Mouse (Mus musculus) heart, postnatal 36 days (tissue): ENCODE results near the gene Tnfrsf4. TPM values are rescaled to one million over a fixed set of nuclear protein-coding genes. Genes with fewer than 3 reads are reported as not detected.

Experiments
- DNase-seq, 2 experiments: peaks; one replicate each; pipeline ENCODE4 v3.0.0; 2021 to 2022
- intact Hi-C: fragments of 180-260 bp; cut with DNase I; formaldehyde crosslinking; loops from one replicate; pipeline ENCODE4 v1.15.1; 2025
- total RNA-seq, 2 experiments: library from RNA; stranded (reverse); gene quantifications; 2 replicates each; pipeline ENCODE4 v1.2.3; 2021

Gene Tnfrsf4
- under 1 TPM; 0.27 to 0.39 TPM for total RNA-seq

DNA sequence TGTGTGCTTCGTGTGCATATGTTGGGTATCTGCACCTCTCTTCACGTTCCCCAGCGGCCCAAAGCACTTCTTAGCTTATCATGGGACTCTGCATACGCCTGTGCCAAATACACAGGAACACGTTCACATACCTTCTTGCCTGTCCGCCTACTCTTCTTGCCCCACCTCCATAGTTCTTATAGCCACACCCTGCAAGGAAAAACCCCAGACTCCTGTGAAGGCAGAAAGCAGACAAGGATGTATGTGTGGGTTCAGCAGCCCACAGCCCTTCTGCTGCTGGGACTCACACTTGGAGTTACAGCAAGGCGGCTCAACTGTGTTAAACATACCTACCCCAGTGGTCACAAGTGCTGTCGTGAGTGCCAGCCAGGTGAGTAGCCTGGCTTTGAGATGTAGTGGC lies at the start of gene Tnfrsf4:
Gene Tnfrsf4, plus strand, starts transcription at position 207 of the 400 bp plus-strand sequence.
- no peak for DNase-seq
- intact Hi-C loops, result no loop called here

DNA sequence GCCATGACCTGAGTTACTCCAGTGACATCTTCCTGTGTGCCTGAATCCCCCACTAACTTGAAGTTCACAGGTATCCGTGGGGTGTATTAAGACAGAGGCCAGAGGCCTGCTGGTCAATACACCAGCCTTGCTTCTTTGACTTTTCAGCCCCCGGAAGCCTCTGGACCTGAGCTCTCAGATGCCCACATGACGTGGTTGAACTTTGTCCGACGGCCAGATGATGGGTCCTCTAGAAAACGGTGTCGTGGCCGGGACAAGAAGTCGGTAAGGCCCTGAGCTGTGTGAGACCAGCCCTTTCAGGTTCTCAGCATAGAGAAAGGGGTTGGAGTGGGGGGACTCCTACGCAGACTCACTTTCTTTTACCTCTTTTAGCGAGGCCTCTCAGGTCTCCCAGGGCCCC lies 49.2 kb upstream of the Tnfrsf4 start:
- intact Hi-C loops, result loop anchor here (5.0 kb wide), 1 partner anchor 68 kb away; no protein-coding TSS in a partner anchor
- no peak for DNase-seq

DNA sequence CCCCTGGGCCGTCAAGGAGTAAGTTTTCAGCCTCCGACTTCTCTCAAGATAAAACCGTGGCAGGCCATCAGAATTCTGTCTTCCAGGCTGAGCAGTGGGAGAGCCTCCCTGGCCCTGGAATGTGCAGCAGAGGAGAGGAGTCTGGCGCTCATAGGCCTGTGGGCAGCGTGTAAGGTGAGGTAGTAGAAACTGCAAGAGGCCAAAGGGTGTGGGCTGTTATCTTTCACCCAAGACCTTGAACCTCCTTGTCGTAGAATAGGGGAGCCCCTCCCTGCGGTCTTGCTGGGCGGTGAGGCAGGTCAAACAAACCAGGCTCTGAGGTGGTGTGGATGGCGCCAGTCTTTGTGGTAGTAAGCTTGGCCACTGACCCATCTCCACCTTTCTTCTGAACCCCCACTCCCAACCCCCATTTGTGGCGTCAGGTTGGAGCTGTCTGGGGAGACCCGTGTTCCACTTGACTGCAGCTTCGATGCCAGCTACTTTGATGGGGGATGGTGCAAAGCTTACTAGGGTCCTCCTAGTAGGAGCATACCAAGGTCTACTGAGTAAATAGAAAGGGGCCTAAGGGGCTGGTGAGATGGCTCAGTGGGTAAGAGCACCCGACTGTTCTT lies 44.5 kb upstream of the Tnfrsf4 start:
- no peak for DNase-seq
- intact Hi-C loops, result no loop called here

DNA sequence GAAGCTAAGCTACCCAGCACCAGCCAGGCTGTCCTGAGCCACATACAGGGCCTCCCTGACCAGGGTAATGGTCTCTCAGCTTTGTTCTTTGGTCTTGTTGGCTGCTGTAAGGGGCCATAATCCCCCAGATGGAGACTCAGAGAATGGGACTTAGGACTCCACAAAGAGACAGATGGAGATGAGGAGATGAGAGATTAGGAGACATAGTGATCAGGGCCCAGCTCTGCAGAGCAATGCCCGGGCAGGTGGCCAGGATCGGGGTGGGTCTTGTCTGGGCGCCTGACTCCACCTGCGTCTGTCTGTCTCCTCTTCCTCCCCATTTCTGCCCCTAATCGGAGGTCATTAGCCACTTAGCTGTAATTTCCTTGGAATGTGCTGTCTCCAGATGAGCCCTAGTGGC lies 43.4 kb upstream of the Tnfrsf4 start:
- DNase-seq, result no peak
- intact Hi-C loops, result no loop called here

DNA sequence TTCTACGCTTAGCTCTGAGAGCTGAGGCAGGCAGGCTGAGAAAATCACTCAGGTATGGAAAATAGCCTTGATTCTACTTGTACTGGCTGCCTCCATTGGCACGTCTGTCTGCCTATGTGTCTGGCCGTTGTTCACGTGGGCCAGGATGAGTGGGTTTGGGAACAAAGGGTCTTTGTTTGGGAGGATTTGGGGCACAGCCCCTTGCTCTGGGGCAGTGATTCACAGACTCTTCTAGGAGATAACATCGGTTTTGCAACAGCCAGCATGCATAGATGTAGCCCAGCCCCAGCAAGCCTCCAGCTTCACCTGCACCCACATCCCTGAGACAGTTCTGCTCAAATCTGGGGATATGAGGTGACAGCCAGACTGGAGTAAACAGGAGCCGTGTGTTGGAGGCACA lies 41.0 kb upstream of the Tnfrsf4 start:
- intact Hi-C loops, result no loop called here
- DNase-seq, result no peak

DNA sequence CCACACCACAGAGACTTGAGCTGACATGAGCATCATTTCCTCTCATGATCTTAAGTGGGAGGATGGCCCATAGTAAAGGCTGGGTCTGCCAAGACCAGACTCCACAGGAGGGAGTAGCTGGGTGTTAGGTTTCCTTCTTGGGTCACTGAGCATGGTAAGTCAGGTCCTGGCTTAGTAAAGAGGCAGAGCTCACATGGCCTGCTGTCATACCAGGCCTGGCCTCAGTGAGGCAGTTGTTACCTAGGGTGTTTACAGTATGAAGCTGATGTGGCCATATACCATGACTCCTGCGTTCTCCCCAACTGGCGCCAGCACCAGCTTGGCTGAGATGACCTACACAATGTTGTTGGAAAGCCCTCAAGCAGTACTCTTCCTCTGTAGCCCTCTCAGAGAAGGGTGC lies 40.4 kb upstream of the Tnfrsf4 start:
- intact Hi-C loops, result no loop called here
- no peak for DNase-seq

DNA sequence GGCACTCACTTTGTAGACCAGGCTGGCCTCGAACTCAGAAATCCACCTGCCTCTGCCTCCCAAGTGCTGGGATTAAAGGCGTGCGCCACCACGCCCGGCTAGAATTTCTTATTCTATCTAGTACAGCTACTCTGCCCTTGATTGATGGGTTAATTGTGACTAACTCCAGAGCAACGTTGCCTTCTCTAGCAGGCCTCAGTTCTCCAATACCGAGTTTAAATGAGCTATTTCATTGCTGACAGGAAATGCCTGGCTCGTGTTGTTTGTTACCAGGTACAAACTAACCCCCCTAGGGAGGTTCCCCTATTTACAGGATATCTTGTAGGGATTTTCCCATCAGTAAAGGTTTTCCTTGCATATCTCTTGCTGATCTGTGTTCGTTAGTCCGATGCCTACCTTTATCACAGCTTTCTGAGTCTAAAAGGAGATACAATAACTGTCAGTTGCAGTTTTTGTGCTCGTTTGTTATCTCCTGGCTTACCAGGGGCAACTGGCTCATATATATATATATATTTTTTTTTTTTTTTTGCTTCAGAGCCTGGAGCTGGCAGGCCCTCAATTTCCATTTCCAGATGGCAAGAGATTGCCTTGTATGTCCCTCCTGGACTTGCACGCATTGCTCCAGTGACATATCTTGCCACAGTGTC lies 32.1 kb upstream of the Tnfrsf4 start:
- intact Hi-C loops, result no loop called here
- no peak for DNase-seq

DNA sequence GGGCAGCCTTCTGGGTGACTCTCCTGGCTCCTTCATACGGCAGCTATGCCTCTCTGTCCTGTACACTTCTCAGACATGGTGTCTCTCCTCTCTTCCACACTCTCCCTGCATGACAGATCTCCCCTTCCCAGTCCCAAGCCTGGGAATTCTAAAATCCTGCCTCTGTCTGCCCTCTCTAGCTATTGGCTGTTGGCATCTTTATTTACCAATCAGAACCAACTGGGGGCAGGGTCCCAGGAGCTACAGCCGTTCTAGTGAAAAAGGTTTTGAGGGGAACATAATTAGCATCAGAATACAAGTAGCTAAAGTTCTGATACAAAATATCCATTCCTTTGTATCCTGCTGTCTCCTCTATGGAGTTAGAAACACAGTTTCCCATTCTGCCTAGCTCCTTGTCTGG lies 29.9 kb upstream of the Tnfrsf4 start:
- no peak for DNase-seq
- intact Hi-C loops, result no loop called here

DNA sequence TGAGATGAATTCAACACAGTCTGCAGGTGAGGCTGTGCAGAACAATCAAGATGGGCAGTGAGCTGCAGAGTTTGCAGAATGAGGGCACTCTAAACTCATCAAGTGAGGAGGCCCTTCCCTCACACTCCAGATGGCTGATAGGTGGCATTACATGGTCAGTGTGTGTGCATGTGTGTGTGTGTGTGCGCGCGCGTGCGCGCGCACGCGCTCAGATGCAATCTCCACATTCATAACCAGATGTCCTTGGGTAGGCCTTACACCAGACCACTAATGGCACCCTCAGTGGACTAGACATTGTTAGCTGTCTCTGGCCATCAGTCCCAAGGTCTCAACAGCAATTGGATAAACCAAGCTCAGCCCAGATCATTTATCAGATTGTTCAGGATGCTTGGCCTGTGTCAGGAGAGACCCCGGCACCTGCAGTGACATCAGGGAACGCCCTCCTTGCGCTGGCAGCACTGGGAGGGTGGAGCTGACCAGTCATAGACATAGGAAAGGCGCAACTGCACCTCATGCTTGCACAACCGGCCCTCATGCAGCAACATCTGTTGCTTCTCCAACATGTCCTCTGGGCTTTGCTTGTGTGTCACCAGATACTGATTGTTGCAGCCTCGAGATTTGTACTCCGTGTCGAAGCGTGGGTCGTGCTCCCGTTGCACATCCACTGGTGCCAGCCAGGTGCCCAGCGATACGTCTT lies 22.3 kb upstream of the Tnfrsf4 start:
- DNase-seq, result no peak
- intact Hi-C loops, result loop anchor here (1.0 to 5.0 kb wide), 2 partner anchors 29 to 99 kb away; partner anchors contain the start of genes Acap3, C1qtnf12 and Pusl1

DNA sequence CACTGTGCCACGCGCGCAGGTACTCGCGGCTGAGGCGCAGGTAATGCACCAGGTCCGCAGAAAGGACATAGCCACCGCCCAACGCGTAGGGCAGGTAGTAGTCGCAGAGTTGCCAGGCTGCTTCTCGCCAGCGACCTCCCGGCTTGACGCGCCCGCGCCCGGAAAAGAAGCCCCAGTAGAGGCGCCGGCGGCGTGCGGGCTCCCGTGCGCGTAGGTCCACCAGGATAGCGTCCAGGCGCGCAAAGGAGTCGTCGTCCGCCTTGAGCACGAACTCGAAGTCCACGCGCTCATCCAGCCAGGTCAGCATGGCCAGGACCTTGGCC lies 21.8 kb upstream of the Tnfrsf4 start:
- intact Hi-C loops, result loop anchor here (1.0 to 5.0 kb wide), 4 partner anchors 30 to 119 kb away; partner anchors contain the start of genes Acap3, C1qtnf12 and Pusl1
- DNase-seq, result peak in 1 of 2 experiments; percentile 6

DNA sequence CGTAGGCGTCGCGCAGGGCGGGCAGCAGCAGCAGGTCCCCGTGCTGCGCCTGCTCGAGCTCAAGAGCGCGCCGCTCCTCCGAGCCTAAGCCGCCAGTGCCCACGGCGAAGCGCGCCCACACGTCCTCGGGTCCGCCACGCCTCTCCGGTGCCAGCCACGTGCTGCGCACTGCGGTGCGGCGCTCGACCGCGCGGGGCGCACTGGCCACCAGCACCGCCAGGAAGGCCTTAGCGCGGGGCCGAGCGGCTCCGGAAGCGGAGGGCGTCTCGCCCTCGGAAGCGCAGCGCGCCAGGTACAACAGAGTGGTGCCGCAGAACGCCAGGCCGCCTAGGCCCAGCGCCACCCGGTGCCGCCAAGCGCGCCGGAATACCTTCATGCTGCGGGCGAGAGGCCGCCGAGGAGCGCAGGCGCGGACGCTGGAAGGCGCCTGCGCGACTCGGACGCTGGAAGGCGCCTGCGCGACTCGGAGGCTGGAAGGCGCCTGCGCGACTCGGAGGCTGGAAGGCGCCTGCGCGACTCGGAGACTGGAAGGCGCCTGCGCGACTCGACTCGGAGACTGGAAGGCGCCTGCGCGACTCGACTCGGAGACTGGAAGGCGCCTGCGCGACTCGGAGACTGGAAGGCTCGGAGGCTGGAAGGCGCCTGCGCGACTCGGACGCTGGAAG lies 21.3 kb upstream of the Tnfrsf4 start, which contains the start of the genes B3galt6 and Sdf4:
Gene B3galt6, minus strand, starts transcription at position 409 of the 665 bp plus-strand sequence.
Gene Sdf4, plus strand, starts transcription at position 632 of the 665 bp plus-strand sequence.
- DNase-seq, result peak; percentile 82 to 94
- intact Hi-C loops, result loop anchor here (2.0 to 5.0 kb wide), 3 partner anchors 40 to 118 kb away; partner anchors contain the start of genes Acap3 and Pusl1

DNA sequence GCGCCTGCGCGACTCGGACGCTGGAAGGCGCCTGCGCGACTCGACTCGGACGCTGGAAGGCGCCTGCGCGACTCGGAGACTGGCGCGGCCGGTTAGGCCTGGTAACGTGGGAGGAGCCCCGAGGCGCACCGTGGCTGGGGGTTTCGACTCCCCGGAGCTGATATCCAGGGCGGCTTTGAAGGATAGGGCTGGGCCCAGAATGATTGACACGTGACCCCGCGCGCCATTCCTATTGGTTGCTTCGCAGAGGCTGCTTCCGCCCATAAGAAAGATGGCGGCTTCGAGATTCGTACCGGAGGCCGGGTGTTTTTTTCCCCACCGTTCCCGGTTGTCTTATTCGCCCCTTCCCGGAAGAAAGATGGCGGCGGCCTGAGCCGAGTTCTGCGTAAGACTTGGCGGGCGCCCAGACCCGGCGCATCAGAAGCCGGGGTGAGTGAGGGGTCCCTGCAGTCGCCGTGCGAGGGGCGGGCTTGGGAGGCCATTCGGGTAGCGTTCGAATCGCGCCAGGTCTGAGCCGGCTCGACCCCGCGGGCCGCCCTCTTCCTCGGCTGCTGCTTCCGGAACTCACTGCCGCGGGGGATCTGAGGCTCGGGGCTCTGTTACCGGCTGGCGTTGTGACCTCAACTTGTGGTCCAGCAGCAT lies 20.6 kb upstream of the Tnfrsf4 start:
- peak; percentile 99 to 100 for DNase-seq
- intact Hi-C loops, result loop anchor here (2.0 to 5.0 kb wide), 3 partner anchors 40 to 118 kb away; partner anchors contain the start of genes Acap3 and Pusl1

DNA sequence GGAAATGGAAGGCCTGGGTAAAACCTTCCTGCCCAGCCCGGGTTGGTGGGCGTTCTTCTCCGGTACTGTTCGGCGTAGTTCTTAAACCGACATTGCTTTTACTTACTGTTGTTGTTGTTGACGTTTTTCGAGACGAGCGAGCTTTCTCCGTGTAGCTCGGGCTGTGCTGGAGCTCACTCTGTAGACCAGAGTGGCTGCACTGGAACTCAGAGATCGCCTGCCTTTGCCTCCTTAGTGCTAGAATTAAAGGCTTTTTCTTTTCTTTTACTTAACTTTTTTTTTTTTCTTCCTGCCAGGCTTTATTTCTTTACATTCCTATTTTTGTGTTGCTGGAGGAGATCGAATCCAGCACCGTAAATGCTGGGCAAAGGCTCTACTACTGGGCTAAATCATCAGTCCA lies 20.0 kb upstream of the Tnfrsf4 start:
- DNase-seq, result no peak
- intact Hi-C loops, result loop anchor here (2.0 to 5.0 kb wide), 3 partner anchors 39 to 117 kb away; partner anchors contain the start of genes Acap3 and Pusl1

DNA sequence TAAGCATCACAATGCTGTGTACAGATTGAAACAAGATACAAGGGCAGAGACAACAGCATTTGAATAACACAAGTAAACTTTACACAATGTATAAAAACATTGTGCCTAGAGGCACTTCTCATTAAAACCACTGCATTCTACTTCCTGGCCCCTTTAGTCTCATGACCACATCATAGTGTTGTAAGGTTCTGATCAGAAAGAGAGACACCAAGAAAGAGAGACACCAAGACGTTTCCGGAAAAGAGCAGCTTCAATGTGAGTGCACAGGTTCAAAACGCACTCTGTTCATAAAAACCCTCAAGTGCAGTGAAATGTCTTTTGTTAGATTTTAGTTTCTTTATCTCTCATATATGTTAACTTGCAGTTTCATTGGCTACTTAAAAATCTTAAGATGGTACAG lies 9.5 kb upstream of the Tnfrsf4 start:
- intact Hi-C loops, result no loop called here
- no peak for DNase-seq

DNA sequence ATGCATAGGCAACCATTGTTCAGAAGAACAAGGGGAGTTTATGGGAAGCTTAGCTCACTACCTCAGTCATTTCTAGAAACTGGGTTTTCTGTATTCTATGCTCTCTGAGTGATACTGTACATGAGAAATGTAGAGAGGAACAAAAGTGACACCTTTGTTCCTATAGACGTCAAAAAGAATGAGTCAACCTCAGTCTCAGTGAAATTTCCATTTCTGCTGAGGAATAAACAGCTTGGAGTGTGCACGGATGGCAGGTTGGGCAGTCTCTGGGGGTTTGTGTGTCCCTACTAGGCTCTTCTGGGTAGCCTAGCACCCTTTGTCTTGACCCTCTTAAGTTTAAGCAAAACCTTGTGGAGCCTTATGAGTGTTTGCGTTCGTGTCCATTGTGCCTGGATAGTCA lies 5.3 kb upstream of the Tnfrsf4 start:
- intact Hi-C loops, result no loop called here
- no peak for DNase-seq

DNA sequence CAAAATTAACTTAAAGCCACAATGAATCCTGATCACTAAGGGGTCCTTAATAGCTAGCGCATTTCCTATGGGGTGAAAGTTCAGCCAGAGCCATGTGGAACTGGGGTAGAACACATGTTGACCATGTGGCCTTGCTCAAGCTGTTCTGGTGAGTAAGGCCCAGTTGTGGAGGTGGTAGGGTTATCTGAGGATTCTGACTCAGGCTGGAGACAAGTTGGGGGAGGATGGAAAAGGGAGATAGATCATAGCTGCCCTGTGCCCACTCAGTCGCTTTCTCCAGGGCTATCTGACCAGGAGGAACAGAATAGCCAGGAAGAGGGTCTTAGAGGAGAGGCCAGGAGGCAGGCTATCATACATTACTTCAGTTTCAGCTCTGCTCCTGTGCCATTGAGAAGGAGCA lies 793 bp downstream of the Tnfrsf4 start:
- intact Hi-C loops, result no loop called here
- DNase-seq, result no peak

DNA sequence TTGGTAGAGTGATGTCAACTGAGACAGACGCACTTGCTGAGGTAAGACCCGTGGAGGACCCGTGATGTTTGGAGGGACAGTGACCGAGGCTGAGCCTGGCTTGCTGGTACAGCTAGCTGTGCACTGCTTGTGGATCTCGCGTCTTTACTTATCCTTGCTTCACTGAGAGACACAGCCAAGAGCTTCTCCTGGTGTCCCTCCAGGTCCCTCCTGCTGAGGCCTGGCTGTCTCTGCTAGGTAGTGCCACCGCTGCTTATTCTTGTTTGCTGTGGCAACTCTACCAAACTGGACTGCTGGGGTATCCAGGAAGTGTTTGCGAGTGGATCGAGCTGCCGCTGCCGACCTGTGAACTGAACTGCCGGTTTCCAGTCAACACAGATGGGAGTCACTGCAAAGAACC lies 6.1 kb downstream of the Tnfrsf4 start:
- DNase-seq, result no peak
- intact Hi-C loops, result no loop called here

DNA sequence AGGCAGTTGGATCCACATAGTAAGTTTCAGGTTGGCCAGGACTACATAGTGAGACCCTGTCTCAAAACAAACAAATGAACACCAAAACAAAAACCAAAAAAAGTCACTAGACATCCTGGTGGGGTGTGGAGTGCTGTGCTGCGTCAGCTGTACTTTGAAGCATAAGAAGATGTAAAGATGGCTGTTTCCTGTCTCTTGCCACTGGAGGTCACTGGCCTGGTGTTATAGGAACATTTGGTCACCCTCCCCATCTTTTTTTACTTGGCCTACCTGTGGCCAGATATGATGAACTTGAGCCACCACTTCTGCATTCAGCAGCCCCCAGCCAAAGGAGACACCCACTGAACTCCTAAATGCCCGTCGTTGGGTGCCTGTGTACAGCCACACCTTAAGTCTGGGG lies 7.7 kb downstream of the Tnfrsf4 start:
- DNase-seq, result no peak
- intact Hi-C loops, result no loop called here

DNA sequence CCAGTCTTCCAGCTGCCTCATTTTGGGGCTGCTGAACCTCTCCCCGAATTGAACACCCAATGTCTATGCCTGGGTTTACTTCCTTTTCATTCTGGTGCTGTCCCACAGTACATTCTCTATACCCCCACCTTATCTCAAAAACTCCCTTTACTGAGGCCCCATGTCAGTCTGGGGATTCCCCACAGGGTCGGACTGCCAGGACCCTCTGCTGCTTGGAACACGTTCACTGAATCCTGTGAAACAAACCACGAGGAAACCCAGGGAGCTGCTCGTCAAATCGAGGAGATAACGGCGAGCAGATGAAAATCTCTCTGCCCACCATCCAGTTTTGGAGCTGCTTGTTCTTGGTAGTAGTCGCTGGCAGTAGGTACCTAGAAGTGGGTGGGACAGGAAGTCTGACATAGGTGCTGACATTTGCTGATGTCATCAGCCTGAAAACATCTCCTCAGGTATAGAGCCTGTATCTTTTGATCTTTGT lies 8.3 kb downstream of the Tnfrsf4 start:
- no peak for DNase-seq
- intact Hi-C loops, result no loop called here

DNA sequence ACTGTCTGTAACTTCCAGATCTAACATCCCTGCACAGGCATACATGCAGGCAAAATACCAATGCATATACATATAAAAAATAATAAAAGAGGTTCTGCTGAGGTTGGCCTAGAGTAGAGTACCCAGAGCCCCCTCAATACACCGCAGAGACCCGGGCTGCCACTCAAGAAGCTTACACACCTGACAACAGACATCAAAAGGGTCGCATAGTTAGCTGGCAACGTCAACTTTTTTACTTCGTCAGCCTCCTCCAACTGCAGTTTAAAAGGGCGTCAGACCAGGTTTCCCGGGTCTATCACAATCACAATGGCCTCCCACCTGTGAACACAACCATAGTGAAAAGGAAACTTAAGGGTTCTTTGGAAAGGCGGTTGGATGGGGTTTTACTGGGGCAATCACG lies 9.9 kb downstream of the Tnfrsf4 start:
- intact Hi-C loops, result no loop called here
- no peak for DNase-seq
